Mouse (Mus musculus) MEL (cell line): Measurements from ENCODE around the gene Dock7. TPM values are rescaled to one million over a fixed set of nuclear protein-coding genes. Genes with fewer than 3 reads are reported as not detected.

Experiments
- DNase-seq: peaks from one replicate; pipeline ENCODE4 v3.0.0; 2011; ENCODE audit warnings: low read depth, low spot score
- H3K27ac ChIP-seq: 2 replicates; pipeline ENCODE4 v1.5.1; 2012; ENCODE audit warnings: low read depth, mild to moderate bottlenecking, control low read depth, low read length, moderate library complexity; ENCODE audit not compliant: control insufficient read depth
- H3K27me3 ChIP-seq, 2 experiments: fragments of 150-350 bp in 1 of 2; sonication (generic) in 1 of 2; 2 replicates each; pipeline ENCODE4 v1.6.1; 2012; ENCODE audit warnings: low read length in 2 of 2, mild to moderate bottlenecking in 2 of 2, improper control_type of control experiment in 1 of 2, moderate library complexity in 1 of 2; ENCODE audit not compliant: insufficient read depth in 2 of 2, control insufficient read depth in 1 of 2
- H3K36me3 ChIP-seq, 2 experiments: 2 replicates each; pipeline ENCODE4 v1.6.1; 2012 to 2014; ENCODE audit warnings: low read length in 2 of 2, improper control_type of control experiment in 1 of 2, inconsistent platforms in 1 of 2, mild to moderate bottlenecking in 1 of 2; ENCODE audit not compliant: insufficient read depth in 2 of 2, control insufficient read depth in 1 of 2
- H3K4me1 ChIP-seq, 2 experiments: fragments of 150-350 bp in 1 of 2; sonication (generic) in 1 of 2; 2 replicates each; pipeline ENCODE4 v1.6.1; 2012; ENCODE audit warnings: low read length in 2 of 2, improper control_type of control experiment in 1 of 2, mild to moderate bottlenecking in 1 of 2; ENCODE audit not compliant: insufficient read depth in 2 of 2, control insufficient read depth in 1 of 2
- H3K4me3 ChIP-seq, 2 experiments: fragments of 150-350 bp in 1 of 2; sonication (generic) in 1 of 2; 2 replicates each; pipeline ENCODE4 v1.5.1; 2012; ENCODE audit warnings: low read depth in 2 of 2, low read length in 2 of 2, mild to moderate bottlenecking in 2 of 2, moderate library complexity in 2 of 2, control low read depth in 1 of 2, improper control_type of control experiment in 1 of 2; ENCODE audit not compliant: control insufficient read depth in 1 of 2, insufficient read depth in 1 of 2
- H3K79me2 ChIP-seq: 2 replicates; pipeline ENCODE4 v1.6.1; 2012; ENCODE audit warnings: mild to moderate bottlenecking, low read length, moderate library complexity; ENCODE audit not compliant: control insufficient read depth, poor library complexity, insufficient read depth
- H3K9ac ChIP-seq: 2 replicates; pipeline ENCODE4 v1.6.1; 2012; ENCODE audit warnings: low read depth, mild to moderate bottlenecking, control low read depth, low read length, moderate library complexity; ENCODE audit not compliant: control insufficient read depth, poor library complexity, severe bottlenecking
- H3K9me3 ChIP-seq: fragments of 150-350 bp; sonication (generic); replicated peaks from 2 replicates; pipeline ENCODE4 v1.6.1; 2012; ENCODE audit warnings: mild to moderate bottlenecking, low read length, improper control_type of control experiment, moderate library complexity; ENCODE audit not compliant: insufficient read depth
- BHLHE40 ChIP-seq: IDR thresholded peaks from 2 replicates; pipeline ENCODE4 v1.6.1; 2012; ENCODE audit warnings: low read depth, mild to moderate bottlenecking, inconsistent platforms, low read length, improper control_type of control experiment, borderline replicate concordance
- CHD1 ChIP-seq: IDR thresholded peaks from 2 replicates; pipeline ENCODE4 v1.6.1; 2012; ENCODE audit warnings: low read depth, mild to moderate bottlenecking, inconsistent platforms, low read length, improper control_type of control experiment
- ELF1 ChIP-seq: IDR thresholded peaks from 2 replicates; pipeline ENCODE4 v1.6.1; 2014; ENCODE audit warnings: low read depth, mild to moderate bottlenecking, inconsistent platforms, low read length, improper control_type of control experiment, moderate library complexity
- EP300 ChIP-seq, 2 experiments: IDR thresholded peaks; 2 replicates each; pipeline ENCODE4 v1.6.1; 2011; ENCODE audit warnings: improper control_type of control experiment in 2 of 2, low read length in 2 of 2, low read depth in 1 of 2, mild to moderate bottlenecking in 1 of 2
- ETS1 ChIP-seq: IDR thresholded peaks from 2 replicates; pipeline ENCODE4 v1.6.1; 2012; ENCODE audit warnings: low read depth, mild to moderate bottlenecking, inconsistent platforms, low read length, improper control_type of control experiment, moderate library complexity
- GATA1 ChIP-seq: IDR thresholded peaks from 2 replicates; pipeline ENCODE4 v1.6.1; 2011; ENCODE audit warnings: low read depth, low read length, improper control_type of control experiment
- JUND ChIP-seq: IDR thresholded peaks from 2 replicates; pipeline ENCODE4 v1.6.1; 2011; ENCODE audit warnings: low read depth, mild to moderate bottlenecking, improper control_type of control experiment, low read length
- MAFK ChIP-seq: IDR thresholded peaks from 2 replicates; pipeline ENCODE4 v1.6.1; 2011; ENCODE audit warnings: low read depth, mild to moderate bottlenecking, low read length, improper control_type of control experiment, borderline replicate concordance
- MAX ChIP-seq: IDR thresholded peaks from 2 replicates; pipeline ENCODE4 v1.6.1; 2011; ENCODE audit warnings: low read length, improper control_type of control experiment
- MEF2A ChIP-seq: IDR thresholded peaks from 2 replicates; pipeline ENCODE4 v1.6.1; 2014; ENCODE audit warnings: low read depth, mild to moderate bottlenecking, inconsistent platforms, low read length, improper control_type of control experiment; ENCODE audit not compliant: poor library complexity, insufficient replicate concordance, severe bottlenecking; ENCODE audit errors: extremely low read depth
- MXI1 ChIP-seq: IDR thresholded peaks from 2 replicates; pipeline ENCODE4 v1.6.1; 2011; ENCODE audit warnings: mild to moderate bottlenecking, low read depth, low read length, improper control_type of control experiment
- POLR2A ChIP-seq, 2 experiments: IDR thresholded peaks; 2 replicates each; pipeline ENCODE4 v1.6.1; 2011 to 2012; ENCODE audit warnings: low read length in 2 of 2, mild to moderate bottlenecking in 2 of 2, control low read depth in 1 of 2, improper control_type of control experiment in 1 of 2, low read depth in 1 of 2, moderate library complexity in 1 of 2; ENCODE audit not compliant: control insufficient read depth in 1 of 2, insufficient read depth in 1 of 2, poor library complexity in 1 of 2
- POLR2AphosphoS2 ChIP-seq: IDR thresholded peaks from 2 replicates; pipeline ENCODE4 v1.6.1; 2011; ENCODE audit warnings: low read length, improper control_type of control experiment
- RCOR1 ChIP-seq: IDR thresholded peaks from 2 replicates; pipeline ENCODE4 v1.6.1; 2012; ENCODE audit warnings: low read depth, mild to moderate bottlenecking, inconsistent platforms, low read length, improper control_type of control experiment
- SMC3 ChIP-seq: IDR thresholded peaks from 2 replicates; pipeline ENCODE4 v1.6.1; 2011; ENCODE audit warnings: low read depth, low read length, improper control_type of control experiment
- TAL1 ChIP-seq: IDR thresholded peaks from 2 replicates; pipeline ENCODE4 v1.6.1; 2012; ENCODE audit warnings: mild to moderate bottlenecking, inconsistent platforms, low read length, moderate library complexity, mixed read lengths
- TCF12 ChIP-seq: IDR thresholded peaks from 2 replicates; pipeline ENCODE4 v1.6.1; 2014; ENCODE audit warnings: low read depth, mild to moderate bottlenecking, inconsistent platforms, low read length, improper control_type of control experiment, moderate library complexity
- UBTF ChIP-seq: IDR thresholded peaks from 2 replicates; pipeline ENCODE4 v1.6.1; 2012; ENCODE audit warnings: low read depth, mild to moderate bottlenecking, inconsistent platforms, low read length, improper control_type of control experiment, moderate library complexity, borderline replicate concordance; ENCODE audit not compliant: insufficient read depth
- USF1 ChIP-seq: IDR thresholded peaks from 2 replicates; pipeline ENCODE4 v1.6.1; 2014; ENCODE audit warnings: low read depth, mild to moderate bottlenecking, inconsistent platforms, low read length, improper control_type of control experiment, moderate library complexity
- USF2 ChIP-seq, 2 experiments: IDR thresholded peaks; 2 replicates each; pipeline ENCODE4 v1.6.1; 2011 to 2012; ENCODE audit warnings: improper control_type of control experiment in 2 of 2, low read length in 2 of 2, borderline replicate concordance in 1 of 2, inconsistent platforms in 1 of 2, low read depth in 1 of 2, mild to moderate bottlenecking in 1 of 2; ENCODE audit not compliant: insufficient read depth in 1 of 2
- ZMIZ1 ChIP-seq: IDR thresholded peaks from 2 replicates; pipeline ENCODE4 v1.6.1; 2012; ENCODE audit warnings: low read depth, mild to moderate bottlenecking, inconsistent platforms, low read length, improper control_type of control experiment, moderate library complexity
- polyA plus RNA-seq, 2 experiments: library from polyadenylated mRNA; stranded (reverse) in 1 of 2; unstranded in 1 of 2; fragments of >175 nt in 1 of 2; fragments of >200 nt in 1 of 2; gene quantifications; 2 replicates each; pipeline versions ENCODE4 v1.2.1 to v1.2.4; 2012; ENCODE audit warnings: low replicate concordance in 2 of 2, low read depth in 1 of 2; ENCODE audit not compliant: insufficient read length in 2 of 2, insufficient read depth in 1 of 2, missing spikeins in 1 of 2
- total RNA-seq: library from RNA; depleted of rRNA; stranded (reverse); fragments of 300-350 nt; gene quantifications from 2 replicates; pipeline ENCODE4 v1.2.3, GENCODE M21; 2012

Dock7 gene
- total and polyA plus RNA-seq, 3 experiments: 19.5 to 19.8 TPM; not detected in 1

DNA sequence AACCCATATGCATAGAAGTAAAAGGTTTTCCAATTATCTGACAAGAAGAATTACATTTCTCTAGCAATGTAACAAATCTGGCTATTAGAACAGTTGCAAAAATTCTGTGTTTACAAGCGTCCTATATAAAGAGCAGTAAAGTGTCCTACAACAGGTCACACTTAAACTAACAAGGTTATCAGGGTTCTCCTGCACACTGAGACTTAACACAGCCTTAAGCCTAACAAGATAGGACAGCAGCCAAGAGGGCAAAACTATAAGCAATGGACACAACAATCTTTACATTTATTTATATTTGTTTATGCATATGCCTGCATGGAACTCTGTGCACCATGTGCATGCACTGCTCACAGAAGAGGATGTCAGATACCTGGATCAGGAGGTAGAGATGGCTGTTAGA, 39.5 kb downstream of the Dock7 start:
- Histone ChIP-seq H3K27me3 (no peaks in the 10 kb centered on the region), H3K36me3 (peaks cover 0 to 13% of the 10 kb centered on the region in 2 experiments; a peak in 2 of 4 replicates), H3K27ac (no peak overlapping the region), H3K79me2 (no peaks in the 10 kb centered on the region), H3K4me3 (no peak overlapping the region), H3K9ac (no peak overlapping the region), H3K9me3 (no peaks in the 10 kb centered on the region), H3K4me1 (peaks cover 7 to 9% of the 10 kb centered on the region in 2 experiments)
- TF ChIP-seq BHLHE40 (no peak), USF2 (IDR thresholded peaks at IDR 0.05; ENCODE audit: borderline replicate concordance in 1 of 2, insufficient read depth in 1 of 2, low read depth in 1 of 2, low read length in 2 of 2) (no peak), MXI1 (no peak), TAL1 (no peak), POLR2AphosphoS2 (no peak), POLR2A (IDR thresholded peaks at IDR 0.05; ENCODE audit: control insufficient read depth in 1 of 2, insufficient read depth in 1 of 2, low read depth in 1 of 2, low read length in 2 of 2, poor library complexity in 1 of 2) (no peak), ELF1 (no peak), ZMIZ1 (no peak), SMC3 (no peak), UBTF (no peak), USF1 (no peak), GATA1 (no peak), CHD1 (no peak), JUND (no peak)
- no peak for DNase-seq

DNA sequence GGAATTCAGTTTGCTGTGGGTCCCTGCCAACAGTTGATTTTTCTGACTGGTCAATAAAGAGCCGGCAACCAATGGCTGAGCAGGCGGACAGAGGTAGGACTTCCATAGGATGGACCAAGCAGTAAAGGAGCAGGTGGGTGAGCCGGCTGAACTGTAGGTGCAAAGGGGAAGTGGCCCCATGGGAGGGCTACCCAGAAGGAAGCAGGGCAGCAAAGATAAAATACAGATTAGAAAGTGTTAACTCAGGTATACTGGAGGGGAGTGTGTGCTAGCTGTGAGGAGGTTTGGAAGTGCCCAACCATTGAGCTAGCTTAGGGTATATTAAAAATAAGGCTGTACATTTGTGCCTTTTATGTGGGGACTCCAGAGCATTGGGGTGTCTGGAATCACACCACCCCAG, 42.7 kb downstream of the Dock7 start:
- Histone ChIP-seq H3K27ac (no peak overlapping the region; the same call in 1 of the 2 replicates), H3K79me2 (no peaks in the 10 kb centered on the region), H3K4me1 (peaks cover 7 to 9% of the 10 kb centered on the region in 2 experiments), H3K36me3 (peaks cover 0 to 13% of the 10 kb centered on the region in 2 experiments; a peak in 3 of 4 replicates), H3K27me3 (no peaks in the 10 kb centered on the region), H3K9me3 (no peaks in the 10 kb centered on the region), H3K4me3 (no peak overlapping the region), H3K9ac (no peak overlapping the region)
- DNase-seq: peak; percentile 56
- peak; percentile 37 for TF ChIP-seq TAL1
- peak; percentile 80 to 88 for TF ChIP-seq EP300 (IDR thresholded peaks at IDR 0.05; ENCODE audit: low read depth in 1 of 2, low read length in 2 of 2)
- peak; percentile 48 for TF ChIP-seq ETS1
- TF ChIP-seq MEF2A: no peak
- no peak for TF ChIP-seq MAX
- peak; percentile 72; the same call in 1 of the 2 replicates for TF ChIP-seq MAFK
- peak; percentile 35; the same call in 1 of the 2 replicates for TF ChIP-seq RCOR1
- peak; percentile 71; the same call in 1 of the 2 replicates for TF ChIP-seq GATA1
- TF ChIP-seq TCF12: peak; percentile 83
- TF ChIP-seq SMC3: no peak
